Mouse (Mus musculus) frontal cortex, postnatal 14 days (tissue): ENCODE measurements around the gene Bcl2l2.

Experiments used
- DNase-seq, 2 experiments: peaks; one replicate each; pipeline ENCODE4 v3.0.0; 2022; ENCODE audit warnings: low spot score in 2 of 2

Bcl2l2 gene

GRCm38 (mm10) chr14:54883154-54884021 lies at the start of gene Bcl2l2, which contains the start of gene Gm20521:
Bcl2l2 (plus strand) TSS chr14:54883377.
Gm20521 (plus strand) TSS chr14:54883441.
- peak in 1 of 2 experiments; percentile 65 for DNase-seq

- DNase-seq: no peak
These were observed 39.7 kb upstream of the Bcl2l2 start for GRCm38 (mm10) chr14:54843461-54843860.

DNA sequence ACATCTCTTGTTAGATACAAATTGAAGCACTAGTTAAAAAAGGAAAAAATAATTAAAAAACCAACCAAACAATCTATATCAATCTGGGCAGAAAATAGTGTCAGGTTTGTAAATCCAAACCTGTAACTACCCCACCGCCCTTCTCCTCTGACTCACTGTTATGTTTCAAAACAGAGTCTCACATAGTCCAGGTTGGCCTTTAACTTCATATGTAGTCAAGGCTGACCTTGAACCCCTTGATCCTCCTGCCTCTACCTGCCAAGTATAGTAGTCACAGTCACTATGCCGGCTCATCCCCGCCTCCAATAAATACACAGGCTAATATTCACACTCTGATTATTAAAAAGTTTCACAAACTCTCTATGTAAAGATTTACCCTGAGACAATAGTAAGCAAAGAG lies 27.5 kb upstream of the Bcl2l2 start:
- no peak for DNase-seq

- DNase-seq: no peak
These were observed 26.5 kb upstream of the Bcl2l2 start for GRCm38 (mm10) chr14:54856703-54857102.

GRCm38 (mm10) chr14:54857891-54858290 lies 25.3 kb upstream of the Bcl2l2 start:
- no peak for DNase-seq

DNA sequence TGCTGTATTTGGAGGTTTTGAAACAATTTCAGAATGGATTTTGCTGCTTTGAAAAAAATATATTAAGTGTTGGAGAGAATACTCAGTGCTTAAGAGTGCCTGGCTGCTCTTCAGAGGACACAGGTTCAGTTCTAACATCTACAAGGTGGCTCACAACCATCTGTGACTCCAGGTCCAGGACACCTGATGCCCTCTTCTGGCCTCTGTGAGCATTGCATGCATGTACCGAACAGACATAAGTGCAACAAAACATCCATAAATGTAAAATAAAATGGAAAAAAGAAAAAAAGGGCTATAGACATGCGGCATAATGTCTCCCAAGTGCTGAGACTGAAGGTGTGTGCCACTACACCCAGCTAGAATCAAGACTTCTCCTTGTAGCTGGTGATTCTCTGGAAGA lies 22.7 kb upstream of the Bcl2l2 start:
- DNase-seq: peak in 1 of 2 experiments; percentile 67

DNA sequence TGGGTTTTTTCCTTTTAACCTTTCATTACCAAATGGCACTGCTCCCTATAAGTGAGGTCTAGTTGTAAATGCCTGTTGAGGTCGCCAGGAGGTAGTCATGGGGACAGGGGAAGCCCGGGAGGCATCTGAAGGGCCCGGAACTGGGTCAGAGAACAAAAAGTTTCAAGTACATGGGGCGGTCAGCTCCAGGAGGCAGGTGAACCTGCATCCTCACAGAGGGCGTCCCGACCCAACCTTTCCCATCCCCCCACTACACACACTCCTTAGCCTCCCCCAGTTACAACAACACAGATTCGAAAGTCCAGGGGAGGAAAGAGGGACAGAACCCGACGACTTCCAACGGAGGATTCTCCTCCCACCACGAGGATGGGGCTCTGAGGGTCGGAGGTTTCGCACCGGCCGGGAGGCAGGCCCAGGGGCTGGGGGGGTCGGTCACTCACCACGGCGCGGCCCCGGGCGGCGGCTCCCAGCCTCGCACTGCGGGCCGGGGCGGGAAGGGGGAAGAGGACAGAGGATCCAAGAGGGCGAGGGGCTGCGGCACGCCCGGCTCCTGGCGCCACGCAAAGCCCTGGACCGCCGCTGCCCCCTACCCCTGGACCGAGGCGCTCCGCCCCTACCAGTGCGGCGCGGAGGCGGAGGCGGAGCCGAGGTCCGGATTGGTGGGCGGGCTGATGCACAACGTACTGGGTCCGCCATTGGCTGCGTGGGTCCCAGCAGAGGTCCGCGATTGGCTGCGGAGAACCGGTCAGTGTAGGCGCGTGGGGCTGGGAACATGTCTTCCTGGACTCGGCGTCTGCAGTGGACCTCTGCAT lies 19.5 kb upstream of the Bcl2l2 start:
- DNase-seq: peak; percentile 83 to 91

DNA sequence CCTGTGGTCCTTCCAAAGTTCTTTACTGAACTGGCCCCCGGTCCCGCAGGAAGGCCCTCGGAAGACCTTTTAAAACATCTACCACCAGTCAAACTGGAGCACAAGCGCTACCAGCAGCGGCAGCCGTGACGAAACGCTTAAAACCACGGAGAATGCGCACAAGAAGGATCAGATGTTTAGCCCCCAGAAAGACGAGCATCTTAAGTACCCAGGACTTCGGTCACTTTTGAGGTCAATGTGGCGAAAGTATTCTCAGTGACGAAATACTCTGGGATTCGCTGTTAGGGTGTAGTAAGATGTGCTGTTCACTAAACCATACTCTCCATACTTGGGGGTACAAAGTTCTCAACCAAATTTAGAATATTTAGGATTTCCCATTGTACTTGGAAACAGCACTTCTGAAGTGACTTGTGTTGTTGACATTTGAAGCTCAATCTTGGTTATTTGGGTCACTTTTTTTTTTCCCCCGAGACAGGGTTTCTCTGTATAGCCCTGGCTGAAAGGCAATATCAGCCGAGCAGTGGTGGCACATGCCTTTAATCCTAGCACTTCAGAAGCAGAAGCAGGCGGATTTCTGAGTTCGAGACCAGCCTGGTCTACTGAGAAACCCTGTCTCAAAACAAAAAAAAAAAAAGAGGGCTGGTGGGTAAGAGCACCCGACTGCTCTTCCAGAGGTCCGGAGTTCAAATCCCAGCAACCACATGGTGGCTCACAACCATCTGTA lies 18.7 kb upstream of the Bcl2l2 start:
- DNase-seq: no peak

- no peak for DNase-seq
These were observed 17.6 kb upstream of the Bcl2l2 start for GRCm38 (mm10) chr14:54865626-54866025.

- DNase-seq: no peak
These were observed 16.9 kb upstream of the Bcl2l2 start for GRCm38 (mm10) chr14:54866268-54866667.

GRCm38 (mm10) chr14:54866936-54867335 lies 16.2 kb upstream of the Bcl2l2 start:
- DNase-seq: no peak

DNA sequence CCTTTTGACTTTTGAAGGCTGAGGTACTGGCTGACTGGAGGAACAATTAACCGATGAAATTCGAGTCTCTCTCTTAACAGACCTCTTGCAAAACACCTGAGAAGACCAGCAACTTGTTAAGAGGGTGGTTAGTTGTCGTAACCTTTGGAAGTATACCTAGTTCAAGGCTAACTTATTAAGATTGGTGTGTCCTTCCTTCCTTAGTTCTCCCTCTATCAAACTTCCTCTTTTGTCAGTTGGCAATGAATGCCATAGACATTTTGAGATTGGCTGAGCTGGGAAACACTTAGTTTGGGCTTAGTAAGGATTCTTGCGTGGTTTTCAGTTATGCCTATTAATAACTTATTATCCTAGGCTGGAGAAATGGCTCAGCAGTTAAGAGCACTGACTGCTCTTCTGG lies 15.2 kb upstream of the Bcl2l2 start:
- no peak for DNase-seq

- DNase-seq: no peak
These were observed 12.3 kb upstream of the Bcl2l2 start, which contains the start of gene Homez for GRCm38 (mm10) chr14:54870861-54871260. Homez (minus strand) TSS chr14:54870961.

GRCm38 (mm10) chr14:54874165-54874564 lies 9.0 kb upstream of the Bcl2l2 start:
- DNase-seq: no peak

GRCm38 (mm10) chr14:54875844-54876538 lies 7.2 kb upstream of the Bcl2l2 start:
- DNase-seq: peak in 1 of 2 experiments; percentile 46

GRCm38 (mm10) chr14:54876539-54877047 lies 6.6 kb upstream of the Bcl2l2 start:
- DNase-seq: peak; percentile 79 to 84

DNA sequence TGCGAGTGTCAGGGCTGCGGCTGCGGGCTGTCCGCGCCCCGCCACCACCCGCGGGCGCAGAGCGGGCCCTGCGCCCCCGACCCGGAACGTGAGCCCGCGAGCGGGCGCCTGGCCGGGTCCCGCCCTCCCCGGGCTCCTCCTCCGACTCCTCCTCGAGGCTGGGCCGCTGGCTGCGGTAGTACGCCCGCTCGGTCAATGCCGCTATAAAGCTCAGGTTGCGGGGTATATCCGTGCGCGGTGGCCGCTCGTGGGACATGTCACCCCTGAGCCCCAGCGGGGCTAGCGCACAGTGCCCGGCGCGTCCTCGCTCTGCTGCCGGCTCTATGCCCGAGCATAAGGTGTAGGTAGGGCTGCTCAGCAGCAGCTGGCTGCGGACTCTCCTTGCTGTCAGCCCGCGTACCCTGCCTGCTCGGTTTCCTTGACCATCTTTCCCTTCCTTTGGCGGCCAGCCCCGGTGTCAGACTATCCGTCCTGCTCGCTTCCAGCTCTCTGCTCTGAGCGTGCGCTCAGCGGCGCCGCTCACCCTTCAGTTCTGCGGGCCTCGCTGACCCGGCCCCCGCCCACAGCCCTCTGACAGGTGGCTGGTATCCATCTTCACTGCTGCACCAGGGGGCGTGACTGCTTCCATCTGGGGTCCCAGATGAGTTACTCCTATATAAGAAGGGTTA lies 6.0 kb upstream of the Bcl2l2 start, which contains the start of gene Ppp1r3e:
Gene Ppp1r3e, minus strand, starts transcription at position 503 of the 668 bp plus-strand sequence.
- DNase-seq: peak; percentile 46 to 60

GRCm38 (mm10) chr14:54884022-54884712 lies 990 bp downstream of the Bcl2l2 start:
- DNase-seq: no peak

GRCm38 (mm10) chr14:54885309-54885708 lies 2.1 kb downstream of the Bcl2l2 start:
- no peak for DNase-seq

DNA sequence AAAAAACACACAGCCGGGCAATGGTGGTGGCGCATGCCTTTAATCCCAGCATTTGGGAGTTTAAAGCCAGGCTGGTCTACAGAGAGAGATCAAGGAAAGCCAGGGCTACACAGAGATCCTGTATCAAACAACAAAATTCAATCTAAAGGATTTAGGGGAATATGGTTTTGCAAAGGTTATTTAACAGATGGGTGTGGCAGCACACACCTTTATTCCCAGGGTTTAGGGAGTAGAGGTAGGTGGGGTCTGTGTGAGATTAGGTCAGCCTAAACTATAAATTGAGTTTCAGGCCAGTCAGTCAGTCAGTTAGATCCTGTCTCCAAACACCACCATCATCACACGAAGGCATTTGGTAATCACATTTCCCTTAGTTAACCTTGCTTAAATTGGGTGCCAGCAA lies 9.0 kb downstream of the Bcl2l2 start, which contains the start of gene Pabpn1:
Gene Pabpn1, plus strand, starts transcription at position 301 of the 400 bp plus-strand sequence.
- DNase-seq: no peak
